Mouse (Mus musculus): ENCODE measurements at regions not wholly inside any gene's neighbourhood (a gene's known extent, or its start where the extent isn't known, plus 50 kb on each side); places are given as distances from the start of the nearest gene placed in this dataset.

- Histone ChIP-seq H3K27me3 (replicated peaks) (no peaks in the 10 kb centered on the region), H3K4me1 (no peaks in the 10 kb centered on the region), H3K27ac (no peak overlapping the region), H3K9ac (no peak overlapping the region), H3K36me3 (replicated peaks) (no peaks in the 10 kb centered on the region), H3K4me2 (no peak overlapping the region), H3K9me3 (no peaks in the 10 kb centered on the region), H3K4me3 (no peak overlapping the region)
- ATAC-seq (replicated peaks) = no peak
- WGBS = 74% methylated on average over 2 of the region's 2 CpGs
Measured at GRCm38 (mm10) chr6:100945796-100946195, 112.4 kb downstream of the Ppp4r2 start.

GRCm38 (mm10) chr6:100948340-100948739 lies 114.9 kb downstream of the Ppp4r2 start:
- H3K27ac ChIP-seq = no peak overlapping the region
- WGBS = 63% methylated on average over 7 of the region's 7 CpGs
- H3K4me2 ChIP-seq = no peak overlapping the region
- no peaks in the 10 kb centered on the region for H3K27me3 ChIP-seq (replicated peaks)
- H3K36me3 ChIP-seq (replicated peaks) = no peaks in the 10 kb centered on the region
- H3K9ac ChIP-seq = no peak overlapping the region
- H3K9me3 ChIP-seq = no peaks in the 10 kb centered on the region
- no peak for ATAC-seq (replicated peaks)
- no peak overlapping the region for H3K4me3 ChIP-seq
- no peaks in the 10 kb centered on the region for H3K4me1 ChIP-seq

- no peaks in the 10 kb centered on the region for H3K9me3 ChIP-seq
- H3K4me1 ChIP-seq = no peaks in the 10 kb centered on the region
- H3K27me3 ChIP-seq (replicated peaks) = no peaks in the 10 kb centered on the region
- no peak overlapping the region for H3K9ac ChIP-seq
- H3K27ac ChIP-seq = no peak overlapping the region
- H3K4me2 ChIP-seq = no peak overlapping the region
- no peaks in the 10 kb centered on the region for H3K36me3 ChIP-seq (replicated peaks)
- H3K4me3 ChIP-seq = no peak overlapping the region
- WGBS = 94% methylated on average over 5 of the region's 5 CpGs
- ATAC-seq (replicated peaks) = no peak
Measured at GRCm38 (mm10) chr6:100951646-100952045, 118.2 kb downstream of the Ppp4r2 start.

GRCm38 (mm10) chr6:100952470-100952869 lies 119.0 kb downstream of the Ppp4r2 start:
- no peak for ATAC-seq (replicated peaks)

GRCm38 (mm10) chr6:100954563-100954962 lies 121.1 kb downstream of the Ppp4r2 start:
- Histone ChIP-seq H3K4me1 (no peaks in the 10 kb centered on the region), H3K27ac (no peak overlapping the region), H3K27me3 (replicated peaks) (no peaks in the 10 kb centered on the region), H3K9ac (no peak overlapping the region), H3K4me3 (no peak overlapping the region), H3K36me3 (replicated peaks) (no peaks in the 10 kb centered on the region), H3K9me3 (no peaks in the 10 kb centered on the region), H3K4me2 (no peak overlapping the region)
- 81% methylated on average over 10 of the region's 10 CpGs for WGBS
- ATAC-seq (replicated peaks) = no peak

More at GRCm38 (mm10) chr6:100952470-100952869, 119.0 kb downstream of the Ppp4r2 start:
- Histone ChIP-seq H3K27ac (no peak overlapping the region), H3K4me2 (no peak overlapping the region), H3K27me3 (replicated peaks) (no peaks in the 10 kb centered on the region), H3K36me3 (replicated peaks) (no peaks in the 10 kb centered on the region), H3K9ac (no peak overlapping the region), H3K9me3 (no peaks in the 10 kb centered on the region), H3K4me1 (no peaks in the 10 kb centered on the region), H3K4me3 (no peak overlapping the region)

- no peak overlapping the region for H3K9ac ChIP-seq
- no peak overlapping the region for H3K4me2 ChIP-seq
- WGBS = 86% methylated on average over 5 of the region's 5 CpGs
- no peak overlapping the region for H3K4me3 ChIP-seq
- H3K4me1 ChIP-seq = no peaks in the 10 kb centered on the region; the same call in 1 of the 2 replicates
- no peak overlapping the region for H3K27ac ChIP-seq
- H3K9me3 ChIP-seq = no peaks in the 10 kb centered on the region
- ATAC-seq (replicated peaks) = no peak
- H3K36me3 ChIP-seq (replicated peaks) = no peaks in the 10 kb centered on the region
- H3K27me3 ChIP-seq (replicated peaks) = no peaks in the 10 kb centered on the region
Measured at GRCm38 (mm10) chr6:100966481-100966880, 133.1 kb downstream of the Ppp4r2 start.

- Histone ChIP-seq H3K4me3 (no peak overlapping the region), H3K9me3 (no peaks in the 10 kb centered on the region), H3K4me2 (no peak overlapping the region), H3K36me3 (replicated peaks) (no peaks in the 10 kb centered on the region), H3K9ac (no peak overlapping the region), H3K4me1 (no peaks in the 10 kb centered on the region; the same call in 1 of the 2 replicates), H3K27ac (no peak overlapping the region), H3K27me3 (replicated peaks) (no peaks in the 10 kb centered on the region)
- no peak for ATAC-seq (replicated peaks)
- WGBS = 82% methylated on average over 12 of the region's 12 CpGs
Measured at GRCm38 (mm10) chr6:100968080-100968856, 134.8 kb downstream of the Ppp4r2 start.

GRCm38 (mm10) chr6:100968960-100969359 lies 135.5 kb downstream of the Ppp4r2 start:
- H3K9me3 ChIP-seq = no peaks in the 10 kb centered on the region
- no peak for ATAC-seq (replicated peaks)
- H3K4me1 ChIP-seq = no peaks in the 10 kb centered on the region; the same call in 1 of the 2 replicates
- H3K27me3 ChIP-seq (replicated peaks) = no peaks in the 10 kb centered on the region
- no peak overlapping the region for H3K9ac ChIP-seq
- H3K4me3 ChIP-seq = no peak overlapping the region
- no peak overlapping the region for H3K27ac ChIP-seq
- H3K36me3 ChIP-seq (replicated peaks) = no peaks in the 10 kb centered on the region
- 65% methylated on average over 1 of the region's 1 CpGs for WGBS
- H3K4me2 ChIP-seq = no peak overlapping the region

GRCm38 (mm10) chr6:100970810-100971447 lies 137.5 kb downstream of the Ppp4r2 start:
- Histone ChIP-seq H3K4me1 (peaks cover 2% of the 10 kb centered on the region), H3K9me3 (no peaks in the 10 kb centered on the region), H3K9ac (no peak overlapping the region), H3K27me3 (replicated peaks) (no peaks in the 10 kb centered on the region), H3K27ac (no peak overlapping the region), H3K4me2 (no peak overlapping the region), H3K4me3 (no peak overlapping the region), H3K36me3 (replicated peaks) (no peaks in the 10 kb centered on the region)
- no peak for ATAC-seq (replicated peaks)
- 60% methylated on average over 8 of the region's 8 CpGs for WGBS

- no peak for ATAC-seq (replicated peaks)
- 63% methylated on average over 6 of the region's 6 CpGs for WGBS
- H3K36me3 ChIP-seq (replicated peaks) = no peaks in the 10 kb centered on the region
Measured at GRCm38 (mm10) chr6:100971462-100971955, 138.1 kb downstream of the Ppp4r2 start.

GRCm38 (mm10) chr6:100973366-100974090 lies 140.1 kb downstream of the Ppp4r2 start:
- Histone ChIP-seq H3K27me3 (replicated peaks) (no peaks in the 10 kb centered on the region), H3K4me3 (no peak overlapping the region), H3K9ac (no peak overlapping the region), H3K27ac (no peak overlapping the region), H3K4me1 (peaks cover 17% of the 10 kb centered on the region), H3K9me3 (no peaks in the 10 kb centered on the region), H3K36me3 (replicated peaks) (no peaks in the 10 kb centered on the region), H3K4me2 (no peak overlapping the region)
- ATAC-seq (replicated peaks) = no peak
- WGBS = 54% methylated on average over 9 of the region's 9 CpGs

More at GRCm38 (mm10) chr6:100971462-100971955, 138.1 kb downstream of the Ppp4r2 start:
- H3K9ac ChIP-seq = no peak overlapping the region
- H3K27ac ChIP-seq = no peak overlapping the region
- H3K4me2 ChIP-seq = no peak overlapping the region
- no peaks in the 10 kb centered on the region for H3K27me3 ChIP-seq (replicated peaks)
- no peak overlapping the region for H3K4me3 ChIP-seq
- no peaks in the 10 kb centered on the region for H3K9me3 ChIP-seq
- H3K4me1 ChIP-seq = peaks cover 8% of the 10 kb centered on the region

GRCm38 (mm10) chr6:100974716-100975115 lies 141.3 kb downstream of the Ppp4r2 start:
- H3K9me3 ChIP-seq = no peaks in the 10 kb centered on the region
- no peak overlapping the region for H3K4me3 ChIP-seq
- ATAC-seq (replicated peaks) = no peak
- no peak overlapping the region for H3K4me2 ChIP-seq
- H3K4me1 ChIP-seq = peaks cover 17% of the 10 kb centered on the region
- 86% methylated on average over 5 of the region's 5 CpGs for WGBS
- no peaks in the 10 kb centered on the region for H3K27me3 ChIP-seq (replicated peaks)
- no peak overlapping the region for H3K9ac ChIP-seq
- H3K36me3 ChIP-seq (replicated peaks) = no peaks in the 10 kb centered on the region
- H3K27ac ChIP-seq = no peak overlapping the region

All from midbrain, embryonic 15.5 days (tissue).